18 mouse cellular contexts compared by ENCODE assay signal in genomic region chr1:184621950-184622349, GRCm38 (mm10).
DNase-seq lines count a peak whose midpoint lies in the region; ATAC-seq and TF ChIP-seq lines count a peak whose summit lies in the region.
"Had no signal": no experiment of that assay in that cellular context is flagged by ENCODE, and none has a peak within 500 bp of the region (broad histone marks: within the 10 kb centered on the region; RNA-seq: fewer than 3 reads in every experiment).

No protein-coding gene starts in this region.

- H3K4me2 ChIP-seq in intestine, embryonic 14.5 days (ENCODE audit: low read length): no peak overlapping the region
- H3K4me2 ChIP-seq in intestine, postnatal 0 days (replicated peaks; ENCODE audit: low read depth): no peak overlapping the region
- H3K4me2 ChIP-seq: embryonic facial prominence, embryonic 15.5 days; limb, embryonic 15.5 days had no signal

- 0 out of 2 replicates have a peak, but pooled peaks have one; percentile 27 for ATAC-seq in intestine, embryonic 14.5 days (replicated peaks; ENCODE audit: low FRiP score, low TSS enrichment, low read depth)
- no peak for ATAC-seq in intestine, postnatal 0 days
- ATAC-seq: activated CD4-positive, CD25-positive, alpha-beta regulatory T cell, adult 4 months; forebrain, embryonic 16.5 days had no signal

- 22% methylated on average over 15 of the region's 15 CpGs for WGBS in intestine, embryonic 14.5 days
- 33% methylated on average over 15 of the region's 15 CpGs for WGBS in intestine, postnatal 0 days

- H3K9me3 ChIP-seq in intestine, embryonic 14.5 days (ENCODE audit: control insufficient read depth, low read length): no peaks in the 10 kb centered on the region
- H3K9me3 ChIP-seq in intestine, postnatal 0 days (ENCODE audit: control insufficient read depth): no peaks in the 10 kb centered on the region
- H3K9me3 ChIP-seq: embryonic facial prominence, embryonic 15.5 days; limb, embryonic 15.5 days had no signal

- DNase-seq in intestine, embryonic 14.5 days (ENCODE audit: low spot score): peak; percentile 63
- peak; percentile 8 for DNase-seq in urinary bladder, postnatal 25 days (ENCODE audit: low spot score)
- no peak for DNase-seq in urinary bladder, postnatal 10 days (ENCODE audit: low spot score)
- peak; percentile 51 for DNase-seq in lung, postnatal 10 days
- no peak for DNase-seq in thymus, postnatal 14 days
- no peak for DNase-seq in cerebellum, adult 9-11 months
- DNase-seq in thymus, postnatal 0 days (ENCODE audit: low spot score): no peak
- DNase-seq: cerebellum, postnatal 36 days; gastrocnemius, postnatal 36 days; heart, postnatal 14 days; midbrain, embryonic 14.5 days; retina, postnatal 1 day; thymus, adult 18-20 months had no signal

- no peaks in the 10 kb centered on the region; the same call in 1 of the 2 replicates for H3K4me1 ChIP-seq in intestine, embryonic 14.5 days (replicated peaks; ENCODE audit: control insufficient read depth, insufficient read depth, low read length)
- H3K4me1 ChIP-seq in intestine, postnatal 0 days (replicated peaks; ENCODE audit: control insufficient read depth, insufficient read depth, low read length): no peaks in the 10 kb centered on the region
- H3K4me1 ChIP-seq: embryonic facial prominence, embryonic 15.5 days; limb, embryonic 15.5 days had no signal

- no peak overlapping the region for H3K4me3 ChIP-seq in intestine, embryonic 14.5 days (ENCODE audit: low read depth, low read length)
- H3K4me3 ChIP-seq in intestine, postnatal 0 days (ENCODE audit: low read depth, low read length): no peak overlapping the region
- H3K4me3 ChIP-seq: embryonic facial prominence, embryonic 15.5 days; limb, embryonic 15.5 days had no signal

- no peaks in the 10 kb centered on the region for H3K36me3 ChIP-seq in intestine, embryonic 14.5 days (ENCODE audit: control insufficient read depth, insufficient read depth, low read length)
- H3K36me3 ChIP-seq in intestine, postnatal 0 days (ENCODE audit: control insufficient read depth, insufficient read depth): no peaks in the 10 kb centered on the region
- H3K36me3 ChIP-seq: embryonic facial prominence, embryonic 15.5 days; limb, embryonic 15.5 days had no signal

- H3K27me3 ChIP-seq in intestine, embryonic 14.5 days (replicated peaks; ENCODE audit: control insufficient read depth, insufficient read depth, low read length): no peaks in the 10 kb centered on the region
- no peaks in the 10 kb centered on the region for H3K27me3 ChIP-seq in intestine, postnatal 0 days (replicated peaks; ENCODE audit: control insufficient read depth, insufficient read depth, low read length)
- H3K27me3 ChIP-seq: embryonic facial prominence, embryonic 15.5 days; limb, embryonic 15.5 days had no signal

- no peak overlapping the region for H3K27ac ChIP-seq in intestine, embryonic 14.5 days (ENCODE audit: low read depth)
- no peak overlapping the region for H3K27ac ChIP-seq in intestine, postnatal 0 days (ENCODE audit: low read depth, low read length)
- H3K27ac ChIP-seq: embryonic facial prominence, embryonic 15.5 days; limb, embryonic 15.5 days had no signal

- TF ChIP-seq CTCF in intestine, postnatal 0 days (IDR thresholded peaks at IDR 0.05; ENCODE audit: low read depth): no peak

- H3K9ac ChIP-seq in intestine, embryonic 14.5 days (ENCODE audit: low read length): no peak overlapping the region
- no peak overlapping the region for H3K9ac ChIP-seq in intestine, postnatal 0 days (ENCODE audit: low read depth, low read length)
- H3K9ac ChIP-seq: embryonic facial prominence, embryonic 15.5 days; limb, embryonic 15.5 days had no signal

Comparison
In these comparisons a context has a peak if more than half of its experiments do, and no peak if none do; other contexts are left out.
1. DNase-seq: peak in intestine, embryonic 14.5 days (single experiment), urinary bladder, postnatal 25 days (single experiment) and lung, postnatal 10 days (single experiment); none in urinary bladder, postnatal 10 days (single experiment), thymus, postnatal 14 days (single experiment), cerebellum, adult 9-11 months (single experiment) and thymus, postnatal 0 days (single experiment).